Mouse (Mus musculus) regulatory T cell (primary cell): ENCODE data around the gene Pilra.

Experiments used
- in situ Hi-C: fragments of 300-600 bp; cut with MboI, MseI; formaldehyde crosslinking; loops from one replicate; pipeline ENCODE4 v1.15.1; 2025; ENCODE audit warnings: high pct_unique_total_duplicates

Gene Pilra

GRCm38 (mm10) chr5:137779053-137779933 lies 56.8 kb downstream of the Pilra start:
- in situ Hi-C loops = loop anchor here (10.0 kb wide), 1 partner anchor 484 kb away; the partner anchor contains the start of gene Ufsp1

GRCm38 (mm10) chr5:137778635-137779034 lies 57.4 kb downstream of the Pilra start, which contains the start of gene Ppp1r35:
Ppp1r35 (plus strand) TSS chr5:137778849.
- in situ Hi-C loops = loop anchor here (10.0 kb wide), 1 partner anchor 484 kb away; the partner anchor contains the start of gene Ufsp1

- in situ Hi-C loops = loop anchor here (10.0 kb wide), 1 partner anchor 483 kb away; the partner anchor contains the start of gene Ufsp1
Measured at GRCm38 (mm10) chr5:137777267-137777845, 58.7 kb downstream of the Pilra start.

GRCm38 (mm10) chr5:137776408-137776918 lies 59.6 kb downstream of the Pilra start:
- in situ Hi-C loops = loop anchor here (10.0 kb wide), 1 partner anchor 482 kb away; the partner anchor contains the start of gene Ufsp1

GRCm38 (mm10) chr5:137775587-137776290 lies 60.3 kb downstream of the Pilra start:
- in situ Hi-C loops = loop anchor here (10.0 kb wide), 1 partner anchor 481 kb away; the partner anchor contains the start of gene Ufsp1

GRCm38 (mm10) chr5:137772755-137773154 lies 63.3 kb downstream of the Pilra start:
- in situ Hi-C loops = loop anchor here (10.0 kb wide), 1 partner anchor 478 kb away; the partner anchor contains the start of gene Ufsp1
